Mouse (Mus musculus) mesoderm, embryonic 11.5 days (tissue): Measurements from ENCODE around the gene Prkch.

Experiments
- DNase-seq: peaks from one replicate; pipeline ENCODE4 v3.0.0-alpha.2; 2012; ENCODE audit warnings: low read depth, low spot score

Gene Prkch

DNA sequence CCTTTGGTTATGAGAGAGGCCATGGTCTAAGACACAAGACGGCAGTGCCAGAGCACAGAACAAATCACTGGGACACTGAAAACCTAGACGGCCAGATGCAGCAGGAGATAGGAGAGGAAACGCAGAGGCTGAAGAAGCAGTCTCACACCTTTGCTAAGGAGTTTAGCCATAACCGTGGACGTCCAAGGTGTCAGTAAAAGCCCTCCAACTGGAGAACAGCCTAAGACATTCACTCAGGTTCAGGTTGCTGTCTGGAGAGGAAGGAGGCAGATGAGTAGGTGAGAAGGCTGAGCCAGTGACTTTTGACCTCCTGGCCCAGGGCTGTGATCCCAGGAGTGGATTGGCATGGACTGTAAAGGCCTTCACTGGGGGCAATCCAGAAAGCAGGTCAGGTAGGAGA, 130.0 kb downstream of the Prkch start:
- no peak for DNase-seq

DNA sequence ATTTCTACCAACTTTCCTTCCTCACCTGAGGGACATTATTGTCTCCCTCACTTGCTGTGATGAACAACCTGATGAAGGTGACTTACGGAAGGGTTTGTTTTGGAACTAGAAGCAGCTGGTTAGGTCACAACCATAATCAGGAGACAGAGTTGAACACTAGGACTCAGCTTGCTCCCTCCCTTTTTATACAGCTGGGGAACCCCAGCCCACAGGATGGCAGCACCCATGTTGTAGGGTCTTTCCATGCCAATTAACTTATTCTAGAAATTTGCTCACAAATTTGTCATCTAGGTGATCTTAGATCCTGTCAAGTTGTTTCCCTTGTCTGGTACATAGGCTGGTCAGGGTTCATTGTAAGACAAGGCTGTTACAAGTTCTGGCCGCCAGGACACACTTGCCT, 130.7 kb downstream of the Prkch start:
- no peak for DNase-seq

DNA sequence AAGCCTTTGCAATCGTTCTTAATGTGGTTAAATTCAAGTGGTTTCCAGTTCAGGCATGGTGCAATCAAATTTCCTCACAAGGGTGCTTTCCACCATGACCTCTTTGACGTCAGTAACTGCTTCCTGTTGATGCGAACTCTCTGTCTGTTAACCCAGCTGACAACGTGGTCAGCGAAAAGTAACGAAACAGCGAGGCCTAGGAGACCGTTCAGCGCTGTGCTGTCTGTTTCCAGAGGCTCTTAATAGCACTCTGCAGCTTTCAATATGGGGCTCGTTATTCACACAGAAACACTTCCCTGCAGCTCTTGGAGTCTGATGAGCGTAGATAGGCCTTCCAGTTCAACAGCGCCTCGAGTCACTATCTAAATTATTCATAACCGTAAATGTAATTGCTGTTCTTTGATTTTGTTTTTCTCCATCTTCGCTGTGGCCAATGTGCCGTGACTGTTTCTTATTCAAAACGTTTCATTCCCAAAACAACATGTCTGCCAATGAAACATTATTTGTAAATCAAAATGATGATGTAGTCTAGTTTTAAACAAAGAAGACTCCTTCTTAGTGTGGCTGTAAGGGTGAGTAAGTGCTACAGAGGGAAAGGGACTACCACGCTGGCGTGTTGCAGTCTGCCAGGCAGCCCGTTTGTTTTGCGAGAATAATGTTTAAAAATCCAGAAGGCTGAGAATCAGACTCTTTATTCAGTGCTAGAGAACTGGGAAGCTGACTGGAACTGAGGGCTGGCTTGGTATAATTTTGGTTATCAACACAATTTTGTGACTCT, 131.5 kb downstream of the Prkch start:
- no peak for DNase-seq

DNA sequence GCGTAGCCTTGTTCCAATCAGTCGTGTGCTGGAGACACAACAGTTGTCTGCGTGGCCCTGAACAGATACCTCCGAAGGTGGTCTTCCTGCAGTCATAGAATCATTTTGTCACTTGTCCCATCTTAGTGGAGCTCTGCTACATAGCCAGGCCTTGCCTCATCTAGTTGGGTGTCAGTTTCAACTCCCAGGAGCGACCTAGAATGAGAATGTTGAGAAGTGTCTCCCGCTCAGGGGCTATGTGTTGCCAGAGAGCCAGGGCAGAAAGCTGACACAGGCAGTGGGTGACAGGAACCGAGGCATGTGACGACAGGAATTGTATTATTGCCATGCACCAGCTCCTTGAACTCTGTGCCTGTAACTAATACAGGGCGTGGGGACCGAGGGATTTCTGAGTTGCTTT, 133.4 kb downstream of the Prkch start:
- DNase-seq, result no peak

DNA sequence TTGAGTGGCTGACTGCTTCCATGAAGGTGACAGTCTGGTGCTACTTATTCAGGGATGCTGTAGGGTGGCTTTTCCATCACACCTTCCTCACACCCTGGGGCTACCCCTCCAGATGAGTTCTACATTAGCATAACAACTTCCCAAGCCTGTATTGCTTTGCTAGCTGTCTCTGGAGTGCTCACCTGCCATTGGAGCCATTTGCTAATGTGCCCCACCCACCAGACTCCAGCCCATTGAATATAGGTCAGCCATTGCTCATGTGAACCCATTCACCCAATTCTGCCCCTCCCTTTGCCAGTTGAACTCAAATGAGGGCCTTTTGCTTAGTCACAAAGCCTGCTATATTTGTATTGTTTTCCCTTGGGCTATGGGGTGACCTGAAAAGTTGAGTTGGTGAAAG, 135.2 kb downstream of the Prkch start:
- DNase-seq, result no peak

DNA sequence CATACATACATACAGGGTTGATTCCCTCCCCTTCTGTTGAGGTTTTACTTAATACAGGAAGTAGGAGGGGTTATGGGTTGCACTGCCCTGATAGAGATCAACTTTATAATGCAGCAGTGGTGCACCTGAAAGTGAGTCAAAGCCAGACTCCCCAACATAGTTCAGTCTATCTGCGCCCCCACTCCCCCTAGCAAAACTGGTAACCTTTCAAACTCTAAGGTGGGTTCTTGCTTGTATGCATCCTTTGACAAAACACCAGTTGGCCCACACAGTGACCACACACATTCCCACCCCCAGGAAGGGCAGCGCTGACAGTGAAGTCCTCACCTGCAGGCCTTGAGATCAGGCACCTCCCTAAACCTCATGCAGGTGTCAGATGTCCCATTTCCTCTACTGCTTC, 135.9 kb downstream of the Prkch start:
- no peak for DNase-seq

DNA sequence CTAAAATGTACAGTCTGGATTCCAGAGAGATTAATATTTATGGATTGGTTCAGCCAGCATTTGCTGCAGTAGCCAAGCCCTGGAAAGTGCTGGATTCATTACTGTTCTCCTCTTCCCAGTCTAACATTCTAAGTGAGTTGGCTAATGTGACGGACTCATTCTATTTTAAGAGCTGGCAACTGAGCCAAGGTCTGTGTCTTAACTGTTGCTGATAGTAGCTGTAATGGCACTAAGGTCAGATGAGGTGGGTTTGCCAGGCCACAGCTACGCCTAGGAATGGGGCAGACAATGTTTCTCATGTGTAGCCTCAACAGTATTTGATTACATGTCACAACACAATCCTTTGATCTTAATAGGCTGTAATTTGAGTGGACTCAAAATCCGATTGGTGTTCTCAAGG, 137.5 kb downstream of the Prkch start:
- DNase-seq, result no peak

DNA sequence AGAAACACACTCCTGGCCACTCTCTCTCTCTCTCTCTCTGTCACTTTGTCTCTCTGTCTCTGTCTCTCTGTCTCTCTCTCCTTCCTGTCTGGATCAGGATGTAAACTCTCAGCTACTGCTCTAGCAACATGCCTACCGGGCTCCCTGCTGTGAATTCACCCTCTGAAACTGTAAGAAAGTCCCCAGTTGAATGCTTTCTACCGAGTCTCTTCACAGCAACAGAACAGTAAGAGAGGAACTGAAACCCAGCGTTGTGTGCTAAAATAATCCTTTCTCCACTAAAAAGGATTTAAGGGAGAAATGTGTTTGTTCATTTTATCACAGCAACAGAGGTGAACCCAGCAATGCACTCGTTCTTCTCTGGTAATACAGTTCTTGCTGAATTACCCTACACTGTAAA, 138.5 kb downstream of the Prkch start:
- DNase-seq, result no peak

DNA sequence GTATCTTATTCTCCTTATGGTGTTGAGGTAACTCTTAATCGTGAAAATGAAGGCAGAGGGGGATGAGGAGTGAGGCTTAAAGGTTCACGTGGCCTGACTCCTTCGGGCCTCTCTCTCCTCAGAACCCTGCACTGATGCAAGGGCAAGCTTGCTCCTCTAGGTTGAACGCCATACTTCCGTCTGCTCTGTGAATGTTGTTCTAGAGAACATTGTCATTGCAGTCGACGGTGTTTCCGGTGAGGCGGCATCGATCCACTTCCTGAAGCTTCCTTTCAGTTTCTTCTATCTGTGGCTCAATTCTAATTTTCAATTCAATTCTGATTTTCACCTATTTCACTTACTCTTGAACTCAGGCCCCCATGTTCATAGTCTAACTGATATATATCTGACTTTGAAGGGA, 139.3 kb downstream of the Prkch start:
- no peak for DNase-seq

DNA sequence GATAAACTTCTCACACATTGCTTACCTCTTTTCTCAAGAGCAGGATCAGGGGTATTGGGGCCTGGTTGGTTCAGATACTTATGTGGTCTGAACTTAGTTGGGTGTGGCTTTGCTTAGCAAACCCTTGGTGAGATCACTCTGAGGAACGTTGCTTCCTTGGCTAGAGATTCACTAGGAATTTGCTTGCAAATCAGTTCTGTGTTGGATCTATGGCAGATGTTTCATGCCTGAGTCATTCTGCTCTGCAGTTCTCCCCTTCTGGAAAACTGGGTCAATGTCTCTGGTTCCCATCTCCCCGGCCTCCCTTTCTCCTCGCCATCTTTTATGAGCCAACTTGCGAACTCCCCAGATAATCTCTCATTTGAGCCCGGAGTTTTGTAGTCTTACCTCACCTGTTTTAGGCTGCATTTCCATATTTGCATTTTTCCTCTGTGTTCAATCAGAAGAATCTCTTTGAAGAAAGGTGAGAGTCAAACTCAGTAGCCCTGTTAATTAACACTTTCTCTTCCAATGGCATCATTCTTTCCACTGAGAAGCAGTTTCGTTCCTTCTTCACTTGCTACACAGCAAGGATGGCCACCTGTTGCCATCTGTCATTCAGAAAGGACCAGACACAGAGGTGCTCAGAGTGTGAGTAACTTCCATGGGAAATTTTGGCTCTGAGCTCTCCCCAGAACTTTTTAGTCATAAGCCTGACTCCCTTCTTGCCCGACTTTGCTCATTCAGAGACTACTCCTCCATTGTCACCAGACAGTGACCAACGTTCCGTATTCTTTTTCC, 141.4 kb downstream of the Prkch start:
- no peak for DNase-seq

DNA sequence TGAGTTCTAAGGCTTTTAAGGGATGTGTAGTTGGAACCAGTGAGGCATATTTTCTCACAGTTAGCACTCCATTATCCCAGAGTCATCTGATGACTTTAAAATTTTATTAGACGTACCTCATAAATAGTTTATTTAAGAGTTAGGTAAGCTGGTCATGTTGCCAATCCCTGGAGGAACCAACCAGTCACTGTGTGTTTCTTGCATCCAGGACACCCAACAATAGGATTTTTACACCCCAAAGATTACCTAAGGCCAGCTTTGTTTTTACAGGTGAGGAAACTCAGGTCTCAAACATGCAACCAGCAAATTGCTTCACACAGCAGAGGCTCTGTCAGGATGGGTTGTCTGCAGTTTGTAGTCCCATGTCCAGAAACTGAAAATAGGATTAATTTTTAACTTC, 142.4 kb downstream of the Prkch start:
- no peak for DNase-seq

DNA sequence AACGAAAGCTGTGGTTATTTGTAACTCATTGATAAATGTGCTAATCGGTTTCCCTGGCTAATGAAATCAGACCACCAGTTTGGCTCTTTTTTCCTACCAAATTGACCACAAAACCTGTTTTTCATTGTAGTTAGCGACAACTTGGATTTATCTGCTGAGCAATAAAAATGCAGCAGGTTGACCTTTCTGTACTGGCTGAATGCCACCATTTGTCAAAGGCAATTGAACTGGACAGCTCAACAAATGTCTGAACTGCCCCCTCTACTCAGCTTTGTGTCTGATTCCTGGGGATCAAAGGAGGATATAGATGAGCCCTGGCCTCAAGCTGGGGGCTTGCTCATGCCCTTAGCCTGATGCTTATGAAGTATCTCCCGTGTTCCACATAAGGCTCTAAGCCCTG, 146.0 kb downstream of the Prkch start:
- peak; percentile 77 for DNase-seq

DNA sequence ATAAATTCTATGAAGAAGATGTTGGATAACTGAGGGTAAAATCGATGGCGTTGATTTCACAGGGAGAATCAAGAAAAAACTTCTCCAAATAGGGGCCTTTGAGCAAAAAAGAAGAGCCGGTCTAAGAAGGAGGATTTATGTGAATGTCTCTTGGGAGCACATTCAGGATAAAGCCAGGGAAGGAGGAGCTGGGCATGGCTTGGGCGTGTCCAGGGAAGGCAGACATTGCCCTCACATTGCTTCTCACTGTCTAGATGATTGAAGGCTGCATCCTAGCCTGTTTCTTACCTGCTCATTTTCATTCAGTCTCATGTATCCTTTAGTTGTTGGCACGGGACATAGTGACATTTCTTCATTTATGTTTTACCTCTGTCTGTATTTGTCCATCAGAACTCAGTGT, 146.5 kb downstream of the Prkch start:
- peak; percentile 42 for DNase-seq

DNA sequence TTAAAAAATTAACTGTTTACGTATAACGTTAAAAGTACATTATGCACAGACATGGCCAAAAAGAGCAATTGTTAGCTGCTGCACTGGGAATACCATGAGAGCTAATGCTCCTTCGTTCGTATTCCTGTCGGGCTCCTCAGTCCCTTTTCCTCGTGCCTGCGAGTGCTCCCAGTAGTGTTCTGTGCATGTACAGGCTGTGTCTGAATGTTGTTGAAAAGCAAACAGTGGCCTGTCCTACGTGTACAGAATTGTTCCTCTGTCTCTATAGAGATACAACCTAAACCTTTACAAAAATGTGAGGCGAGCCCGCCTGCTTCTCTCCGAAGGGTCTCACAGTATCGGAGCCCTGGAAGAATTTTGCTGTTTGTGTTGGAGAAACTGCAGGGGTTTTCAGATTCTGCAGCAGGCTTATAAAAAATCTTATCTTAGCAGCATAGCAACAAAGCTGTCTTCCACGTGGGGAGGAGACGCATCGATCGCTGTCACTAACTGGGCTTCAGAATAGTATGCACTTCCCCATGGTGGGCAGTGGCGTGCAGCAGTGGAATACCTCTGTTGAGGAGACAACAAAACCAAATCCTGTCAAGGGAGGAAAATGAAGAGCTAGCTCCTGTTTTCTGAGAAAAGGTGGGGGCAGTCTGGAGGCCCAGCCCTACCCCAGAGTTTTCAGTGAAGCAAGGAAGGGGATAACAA, 147.4 kb downstream of the Prkch start:
- no peak for DNase-seq

DNA sequence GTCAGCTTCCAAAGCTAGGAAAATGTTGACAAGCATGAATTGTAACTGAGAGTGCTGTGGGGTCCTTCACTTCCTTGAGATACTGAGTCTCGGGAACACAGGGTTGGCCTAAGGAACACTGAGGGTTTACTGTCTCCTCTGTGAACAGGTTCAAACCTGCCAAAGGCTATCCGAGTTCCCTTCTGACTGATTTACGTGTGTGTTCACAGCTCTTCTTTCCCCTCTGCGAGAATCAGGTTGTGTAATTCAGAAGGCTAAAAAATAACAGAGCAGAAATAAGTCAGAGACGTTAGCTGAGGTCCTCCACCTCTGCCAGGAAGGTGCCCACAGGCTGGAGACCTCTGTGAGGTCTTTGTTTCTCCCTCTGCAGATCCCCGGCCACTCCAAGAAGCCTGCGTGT, 148.3 kb downstream of the Prkch start:
- DNase-seq, result no peak

DNA sequence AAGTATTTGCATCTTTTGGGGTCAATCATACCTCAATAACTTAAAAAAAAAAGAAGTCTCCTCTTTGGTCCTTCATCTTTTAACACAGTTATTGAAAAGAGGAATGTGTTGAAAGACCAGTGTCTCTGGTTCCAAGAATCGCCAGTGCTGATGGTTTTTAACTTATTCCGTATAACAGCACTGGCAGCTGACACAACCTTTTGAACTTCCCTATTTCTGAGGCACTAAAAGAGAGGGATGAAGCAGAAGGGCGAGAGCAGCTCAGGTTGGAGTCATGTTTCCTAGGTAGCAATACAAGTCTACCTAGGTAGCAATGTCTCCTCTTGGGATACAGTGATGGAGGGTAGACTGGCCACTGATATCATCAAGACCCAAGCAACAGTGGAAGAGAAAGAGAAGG, 152.3 kb downstream of the Prkch start:
- DNase-seq, result no peak

DNA sequence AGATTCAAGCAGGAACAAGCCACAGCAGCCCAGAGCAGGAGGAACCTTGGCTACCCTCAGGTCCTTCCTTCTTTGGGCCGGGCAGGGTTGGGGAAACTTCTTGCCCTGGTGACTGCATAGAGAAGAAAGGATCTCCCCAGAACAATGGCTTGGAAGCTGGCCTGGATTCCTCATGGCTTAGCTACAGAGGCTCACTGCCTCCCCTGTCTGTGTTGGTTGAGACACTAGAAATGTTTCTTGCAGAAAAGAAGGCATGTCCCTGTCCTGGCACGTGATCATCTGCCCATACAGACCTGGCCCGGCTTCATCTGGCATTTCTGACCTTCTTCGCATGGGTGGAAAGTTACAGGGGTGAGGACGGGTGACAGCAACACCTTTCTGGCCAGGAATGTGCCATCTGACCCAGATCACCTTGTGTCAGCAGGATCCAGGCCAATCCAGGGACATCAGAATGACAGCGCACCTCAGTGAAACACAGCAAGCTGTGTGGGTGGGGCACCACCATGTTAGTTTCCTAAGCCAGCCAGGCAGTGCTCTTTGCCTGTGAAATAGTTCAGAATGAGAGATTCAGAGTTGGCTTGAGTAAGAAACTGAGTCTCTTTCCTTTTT, 155.1 kb downstream of the Prkch start:
- no peak for DNase-seq

DNA sequence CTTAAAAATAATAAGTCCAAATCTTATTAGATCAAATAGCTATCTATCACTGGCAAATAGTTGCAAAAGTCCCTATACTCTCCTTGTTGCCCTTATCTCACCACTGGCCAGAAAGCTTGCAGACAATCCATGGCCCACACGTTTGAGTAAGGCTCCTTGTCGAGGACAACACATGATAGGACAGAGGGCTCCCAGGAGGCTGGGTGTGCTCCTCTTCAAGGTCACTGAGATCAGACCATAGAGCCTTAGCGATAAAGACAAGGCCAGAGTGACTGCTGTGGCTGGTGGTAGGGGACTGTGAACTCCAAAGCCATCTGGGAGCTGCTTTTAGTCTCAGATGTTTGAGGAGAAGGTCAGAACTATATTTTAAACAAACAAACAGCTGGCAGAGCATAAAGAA, 158.0 kb downstream of the Prkch start:
- no peak for DNase-seq

DNA sequence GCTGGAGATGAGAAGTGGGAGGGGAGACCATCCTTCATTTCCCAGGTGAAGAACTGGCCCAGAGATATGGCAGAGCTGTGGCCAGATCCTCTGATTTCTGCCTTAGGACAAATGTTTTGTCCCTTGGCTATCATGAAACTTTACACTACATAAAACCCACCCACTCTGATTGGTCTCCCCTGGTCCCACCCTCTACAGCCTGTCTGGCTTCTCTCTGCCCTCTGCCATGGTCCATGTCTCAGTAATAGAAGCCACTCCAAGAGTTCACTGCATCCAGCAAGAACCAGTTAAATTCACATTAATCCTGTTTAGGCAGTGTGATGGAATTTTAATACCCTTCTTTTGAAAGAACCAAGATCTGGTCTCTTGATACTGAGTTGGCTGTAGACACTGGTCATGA, 158.5 kb downstream of the Prkch start:
- DNase-seq, result no peak

DNA sequence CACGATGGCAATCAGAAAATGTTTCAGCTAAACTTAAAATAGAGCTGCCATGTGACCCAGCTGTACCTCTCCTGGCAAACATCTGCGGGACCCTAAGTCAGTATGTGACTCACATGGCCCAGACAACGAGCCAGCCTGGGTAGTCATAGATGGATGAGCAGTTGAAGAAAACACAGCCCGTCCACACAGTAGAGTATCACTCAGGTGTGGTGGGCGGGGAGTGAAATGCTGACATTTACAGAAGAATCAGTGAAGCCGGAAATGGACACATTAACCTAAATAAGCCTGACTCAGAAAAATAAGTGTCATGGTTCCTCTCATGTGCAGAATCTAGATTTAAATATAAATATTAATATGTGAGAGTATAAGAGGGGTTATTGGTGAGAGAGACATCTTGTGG, 161.5 kb downstream of the Prkch start:
- DNase-seq, result no peak

DNA sequence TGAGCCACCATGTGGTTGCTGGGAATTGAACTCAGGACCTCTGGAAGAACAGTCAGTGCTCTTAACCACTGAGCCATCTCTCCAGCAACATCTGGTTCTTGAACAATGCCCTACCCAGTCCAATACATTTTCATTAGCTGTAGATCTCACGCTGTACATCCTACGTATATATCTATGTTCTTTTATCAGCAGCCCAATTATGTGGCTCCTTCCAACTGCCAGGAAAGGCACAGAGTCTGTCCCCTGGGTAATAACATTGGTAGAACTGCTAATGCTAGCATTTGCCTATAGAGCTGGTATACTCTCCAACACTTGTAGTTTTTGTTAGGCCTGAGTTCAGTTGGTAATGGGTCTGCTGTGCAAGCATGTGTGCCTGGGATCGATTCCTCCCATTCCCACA, 163.8 kb downstream of the Prkch start:
- no peak for DNase-seq

DNA sequence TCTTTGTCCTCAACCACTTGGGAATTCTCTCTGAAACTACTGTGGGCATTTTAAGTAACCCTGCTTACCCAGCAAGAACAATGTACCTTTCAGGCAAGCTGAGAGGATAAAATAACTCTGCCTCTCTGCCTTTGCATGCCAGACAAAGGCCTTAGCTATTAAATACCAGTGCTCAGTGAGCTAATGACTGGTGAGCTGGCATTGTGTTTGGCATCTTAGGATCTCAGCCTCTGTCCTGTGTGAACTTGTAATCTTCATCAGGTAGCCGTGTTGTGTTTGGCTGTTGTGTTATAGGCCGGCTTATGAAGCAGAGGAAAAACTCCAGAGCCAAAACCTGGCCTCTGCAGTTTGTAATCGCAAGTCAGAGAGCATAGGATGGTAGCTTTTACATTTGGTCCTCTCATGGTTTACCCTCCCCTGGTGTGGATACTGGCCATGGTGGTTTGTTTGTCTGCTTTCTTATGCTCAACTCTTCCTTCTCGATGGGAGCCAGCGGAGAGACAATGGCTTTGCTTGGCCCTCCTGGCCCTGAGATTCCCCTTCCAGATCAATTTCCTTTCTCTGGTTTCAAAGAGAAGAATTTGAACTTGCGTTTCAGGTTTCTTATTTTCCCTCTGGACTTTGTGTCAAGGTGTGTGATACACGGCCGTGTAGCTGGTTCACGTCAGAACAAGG, 170.0 kb downstream of the Prkch start:
- no peak for DNase-seq
